Mouse (Mus musculus) splenic B cell, adult 2 months (primary cell): Measurements from ENCODE around the gene Asxl2.

Source experiments
- DNase-seq: peaks from one replicate; pipeline ENCODE4 v3.0.0-alpha.2; 2011; ENCODE audit warnings: low read depth, low spot score
- H3K27me3 ChIP-seq: 2 replicates; pipeline ENCODE4 v1.6.1; 2012; ENCODE audit warnings: mild to moderate bottlenecking, low read length, moderate library complexity, mixed read lengths; ENCODE audit not compliant: control insufficient read depth, poor library complexity, insufficient read depth, severe bottlenecking
- H3K36me3 ChIP-seq: 2 replicates; pipeline ENCODE4 v1.6.1; 2012; ENCODE audit warnings: mild to moderate bottlenecking, low read length, moderate library complexity, mixed read lengths; ENCODE audit not compliant: control insufficient read depth, poor library complexity, insufficient read depth, severe bottlenecking

Asxl2 gene

GRCm38 (mm10) chr12:3414956-3415355, 11.7 kb upstream of the Asxl2 start:
- no peak for DNase-seq
- Histone ChIP-seq H3K36me3 (no peaks in the 10 kb centered on the region; the same call in 1 of the 2 replicates), H3K27me3 (no peaks in the 10 kb centered on the region)

GRCm38 (mm10) chr12:3418761-3419160, 7.9 kb upstream of the Asxl2 start:
- H3K36me3 ChIP-seq, result peaks cover 2% of the 10 kb centered on the region; the same call in 1 of the 2 replicates
- no peaks in the 10 kb centered on the region for H3K27me3 ChIP-seq
- DNase-seq, result no peak

GRCm38 (mm10) chr12:3420519-3420918, 6.1 kb upstream of the Asxl2 start:
- no peaks in the 10 kb centered on the region for H3K27me3 ChIP-seq
- no peak for DNase-seq
- H3K36me3 ChIP-seq, result peaks cover 2% of the 10 kb centered on the region; the same call in 1 of the 2 replicates

- no peaks in the 10 kb centered on the region for H3K27me3 ChIP-seq
- DNase-seq, result no peak
- H3K36me3 ChIP-seq, result 0 out of 2 replicates have a peak, but pooled peaks cover 2% of the 10 kb centered on the region
Observed at GRCm38 (mm10) chr12:3422786-3423185, 3.9 kb upstream of the Asxl2 start.

- H3K36me3 ChIP-seq, result 0 out of 2 replicates have a peak, but pooled peaks cover 2% of the 10 kb centered on the region
Observed at GRCm38 (mm10) chr12:3424179-3424578, 2.5 kb upstream of the Asxl2 start.

GRCm38 (mm10) chr12:3425375-3426341, 999 bp upstream of the Asxl2 start:
- Histone ChIP-seq H3K27me3 (no peaks in the 10 kb centered on the region), H3K36me3 (peaks cover 5% of the 10 kb centered on the region; the same call in 1 of the 2 replicates)
- DNase-seq, result peak; percentile 50

More at GRCm38 (mm10) chr12:3424179-3424578, 2.5 kb upstream of the Asxl2 start:
- no peak for DNase-seq
- H3K27me3 ChIP-seq, result no peaks in the 10 kb centered on the region

GRCm38 (mm10) chr12:3427067-3427889, 621 bp downstream of the Asxl2 start:
- peak; percentile 72 for DNase-seq
- Histone ChIP-seq H3K36me3 (peaks cover 3% of the 10 kb centered on the region; the same call in 1 of the 2 replicates), H3K27me3 (no peaks in the 10 kb centered on the region)

GRCm38 (mm10) chr12:3427891-3428775, 1.5 kb downstream of the Asxl2 start:
- no peak for DNase-seq
- Histone ChIP-seq H3K27me3 (no peaks in the 10 kb centered on the region), H3K36me3 (peaks cover 3% of the 10 kb centered on the region; the same call in 1 of the 2 replicates)

- Histone ChIP-seq H3K27me3 (no peaks in the 10 kb centered on the region), H3K36me3 (peaks cover 3% of the 10 kb centered on the region; the same call in 1 of the 2 replicates)
- DNase-seq, result peak; percentile 42
Observed at GRCm38 (mm10) chr12:3429681-3430442, 3.2 kb downstream of the Asxl2 start.

- peaks cover 3% of the 10 kb centered on the region; the same call in 1 of the 2 replicates for H3K36me3 ChIP-seq
- no peaks in the 10 kb centered on the region for H3K27me3 ChIP-seq
- DNase-seq, result no peak
Observed at GRCm38 (mm10) chr12:3430443-3430753, 3.7 kb downstream of the Asxl2 start.

GRCm38 (mm10) chr12:3430985-3431384, 4.3 kb downstream of the Asxl2 start:
- Histone ChIP-seq H3K27me3 (no peaks in the 10 kb centered on the region), H3K36me3 (peaks cover 3% of the 10 kb centered on the region; the same call in 1 of the 2 replicates)
- DNase-seq, result peak; percentile 38

- Histone ChIP-seq H3K27me3 (no peaks in the 10 kb centered on the region), H3K36me3 (peaks cover 3% of the 10 kb centered on the region; the same call in 1 of the 2 replicates)
- DNase-seq, result no peak
Observed at GRCm38 (mm10) chr12:3433736-3434135, 7.1 kb downstream of the Asxl2 start.

- Histone ChIP-seq H3K36me3 (no peaks in the 10 kb centered on the region), H3K27me3 (no peaks in the 10 kb centered on the region)
- DNase-seq, result no peak
Observed at GRCm38 (mm10) chr12:3436446-3436845, 9.8 kb downstream of the Asxl2 start.
